Mouse (Mus musculus) bone marrow, adult 2 months (tissue): Measurements from ENCODE around the gene Lrpprc.

Experiments
- CTCF ChIP-seq: fragments of 200-500 bp; IDR thresholded peaks from 2 replicates; pipeline ENCODE4 v1.5.1; 2011; ENCODE audit warnings: low read length, control low read depth; ENCODE audit not compliant: control insufficient read depth, insufficient read depth
- POLR2A ChIP-seq: fragments of 200-500 bp; IDR thresholded peaks from 2 replicates; pipeline ENCODE4 v1.6.1; 2011; ENCODE audit warnings: low read depth, mild to moderate bottlenecking, control low read depth, low read length, borderline replicate concordance; ENCODE audit not compliant: control insufficient read depth

DNA sequence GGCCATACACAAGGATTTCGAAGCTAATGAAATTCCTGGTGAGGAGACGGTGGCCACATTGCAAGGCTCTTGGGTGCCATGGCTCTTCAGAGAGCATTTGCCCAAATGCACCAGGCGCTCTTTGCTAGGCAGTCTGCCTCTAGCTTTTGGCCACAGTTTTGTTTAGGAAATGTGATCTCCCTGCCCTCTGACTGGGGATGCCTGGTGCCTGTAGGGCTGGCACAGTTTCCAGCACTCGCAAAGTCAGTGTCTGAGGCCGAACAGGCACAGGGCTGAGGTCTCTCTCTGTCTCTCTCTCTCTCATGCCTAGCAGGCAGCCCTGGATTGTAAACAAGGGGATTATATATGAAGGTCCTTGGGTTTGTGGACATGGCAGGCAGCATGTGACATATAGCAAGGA lies 100.5 kb downstream of the Lrpprc start:
- TF ChIP-seq POLR2A (no peak), CTCF (no peak)
